Mouse (Mus musculus) liver, adult 2 months (tissue): Measurements from ENCODE around the gene Gm2174. TPM values are rescaled to one million over a fixed set of nuclear protein-coding genes. Genes with fewer than 3 reads are reported as not detected.

Experiments used
- DNase-seq: peaks from one replicate; pipeline ENCODE4 v3.0.0-alpha.2; 2011; ENCODE audit warnings: low read depth, low spot score; ENCODE audit errors: extremely low read depth
- H3K27ac ChIP-seq: fragments of 200-500 bp; replicated peaks from 2 replicates; pipeline ENCODE4 v1.5.1; 2012; ENCODE audit warnings: low read depth, mild to moderate bottlenecking, control low read depth, inconsistent platforms, low read length; ENCODE audit not compliant: insufficient read depth
- H3K27me3 ChIP-seq: fragments of 200-500 bp; 2 replicates; pipeline ENCODE4 v1.6.1; 2012; ENCODE audit warnings: mild to moderate bottlenecking, moderate library complexity, low read length, inconsistent platforms; ENCODE audit not compliant: control insufficient read depth, insufficient read depth
- H3K36me3 ChIP-seq: fragments of 200-500 bp; 2 replicates; pipeline ENCODE4 v1.6.1; 2012; ENCODE audit warnings: low read length, inconsistent platforms; ENCODE audit not compliant: control insufficient read depth, insufficient read depth
- H3K4me1 ChIP-seq: fragments of 200-500 bp; 2 replicates; pipeline ENCODE4 v1.6.1; 2011; ENCODE audit warnings: low read length; ENCODE audit not compliant: control insufficient read depth, insufficient read depth
- H3K4me3 ChIP-seq: fragments of 200-500 bp; 2 replicates; pipeline ENCODE4 v1.5.1; 2011; ENCODE audit warnings: low read depth, mild to moderate bottlenecking, control low read depth, low read length, moderate library complexity; ENCODE audit not compliant: insufficient read depth
- H3K79me2 ChIP-seq: fragments of 200-500 bp; 2 replicates; pipeline ENCODE4 v1.6.1; 2012; ENCODE audit warnings: inconsistent platforms, mild to moderate bottlenecking, low read length, moderate library complexity; ENCODE audit not compliant: control insufficient read depth, insufficient read depth
- H3K9ac ChIP-seq: fragments of 200-500 bp; 2 replicates; pipeline ENCODE4 v1.6.1; 2012; ENCODE audit warnings: low read depth, mild to moderate bottlenecking, control low read depth, inconsistent platforms, low read length
- CTCF ChIP-seq: fragments of 200-500 bp; IDR thresholded peaks from 2 replicates; pipeline ENCODE4 v1.5.1; 2011; ENCODE audit warnings: low read depth, low read length, control low read depth
- POLR2A ChIP-seq: fragments of 200-500 bp; IDR thresholded peaks from 2 replicates; pipeline ENCODE4 v1.6.1; 2011; ENCODE audit warnings: low read length, control low read depth; ENCODE audit not compliant: insufficient read depth; ENCODE audit errors: extremely low read depth
- WGBS: fragments of 180-500 bp; shearing (Covaris S2); methylation state at CpG from one replicate; pipeline ENCODE4 v1.1.7; 2018; 5-methylcytosine and 5-hydroxymethylcytosine counted together
- polyA plus RNA-seq: library from polyadenylated mRNA; depleted of rRNA; stranded (reverse); fragments of >200 nt; gene quantifications from 2 replicates; pipeline ENCODE4 v1.2.3, GENCODE M21; 2012
- total RNA-seq: library from RNA; depleted of rRNA; stranded (reverse); fragments of >200 nt; gene quantifications from 2 replicates; pipeline ENCODE4 v1.2.3, GENCODE M21; 2014

Gm2174 gene
- total and polyA plus RNA-seq, 2 experiments, result not detected

GRCm38 (mm10) chrX:56430601-56431000 lies 17.2 kb upstream of the Gm2174 start:
- Histone ChIP-seq H3K36me3 (no peaks in the 10 kb centered on the region), H3K27me3 (no peaks in the 10 kb centered on the region), H3K79me2 (no peaks in the 10 kb centered on the region), H3K4me3 (no peak overlapping the region), H3K27ac (no peak overlapping the region), H3K9ac (no peak overlapping the region), H3K4me1 (no peaks in the 10 kb centered on the region)
- whole genome bisulfite sequencing, result 68% methylated on average over 2 of the region's 2 CpGs
- DNase-seq, result no peak
- no peak for TF ChIP-seq POLR2A
- no peak for TF ChIP-seq CTCF

GRCm38 (mm10) chrX:56435758-56436283 lies 11.9 kb upstream of the Gm2174 start:
- H3K4me3 ChIP-seq, result no peak overlapping the region
- H3K36me3 ChIP-seq, result no peaks in the 10 kb centered on the region
- H3K27me3 ChIP-seq, result no peaks in the 10 kb centered on the region
- H3K9ac ChIP-seq, result no peak overlapping the region
- H3K27ac ChIP-seq, result no peak overlapping the region
- TF ChIP-seq CTCF (no peak), POLR2A (no peak)
- H3K79me2 ChIP-seq, result no peaks in the 10 kb centered on the region
- WGBS, result 76% methylated on average over 7 of the region's 7 CpGs
- H3K4me1 ChIP-seq, result no peaks in the 10 kb centered on the region
- no peak for DNase-seq

DNA sequence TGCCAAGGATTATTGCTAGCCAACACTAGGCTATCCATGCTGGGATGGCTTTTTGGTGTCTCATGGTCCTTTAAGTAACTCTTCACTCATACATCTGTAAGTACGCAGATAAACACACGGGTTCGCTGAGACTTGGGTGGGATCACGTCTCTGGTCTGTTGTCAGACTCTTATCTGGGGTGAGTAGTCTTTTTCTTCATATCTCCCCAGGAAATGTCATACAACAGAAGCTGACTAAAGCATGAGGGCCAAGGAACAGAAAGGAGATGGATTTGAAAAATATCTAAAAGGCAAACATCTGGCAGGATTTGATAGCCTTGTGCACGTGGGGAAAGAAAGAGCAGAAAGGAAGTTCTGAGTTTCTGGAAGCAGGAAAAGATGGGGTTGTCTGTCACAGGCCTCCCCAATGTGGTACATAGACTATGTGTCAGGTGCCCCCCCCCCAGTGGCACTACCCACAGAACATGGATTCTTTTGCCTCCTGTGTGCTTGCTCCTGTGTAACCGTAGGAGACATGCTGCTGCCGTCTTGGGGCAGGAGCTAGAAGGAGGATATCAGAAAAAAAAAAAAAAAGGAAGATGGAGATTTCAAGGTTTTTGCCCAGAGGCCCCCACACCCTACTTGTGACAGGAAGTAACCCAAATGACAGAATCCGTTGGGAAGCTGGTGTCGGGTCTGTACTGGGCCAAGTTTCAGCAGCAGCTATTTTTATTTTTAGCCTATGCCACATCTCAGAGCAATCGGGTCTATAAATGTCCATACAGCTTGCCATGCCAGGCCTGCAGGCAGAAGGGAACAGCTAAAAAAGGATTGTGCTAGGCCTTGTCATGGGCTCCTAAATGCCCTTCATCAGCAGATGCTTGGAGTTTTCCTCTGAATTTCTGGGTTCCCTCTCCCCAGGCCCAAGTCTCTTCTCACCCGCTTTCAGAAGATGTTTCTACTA lies 1.0 kb upstream of the Gm2174 start:
- Histone ChIP-seq H3K27me3 (no peaks in the 10 kb centered on the region), H3K79me2 (no peaks in the 10 kb centered on the region), H3K27ac (no peak overlapping the region), H3K9ac (no peak overlapping the region), H3K4me3 (no peak overlapping the region), H3K36me3 (no peaks in the 10 kb centered on the region), H3K4me1 (no peaks in the 10 kb centered on the region)
- TF ChIP-seq CTCF (no peak), POLR2A (no peak)
- no peak for DNase-seq
- WGBS, result 64% methylated on average over 11 of the region's 11 CpGs

GRCm38 (mm10) chrX:56454671-56455371 lies 7.1 kb downstream of the Gm2174 start, which contains the start of gene Ints6l:
TSS of gene Ints6l (plus strand) at chrX:56454857.
- no peaks in the 10 kb centered on the region for H3K79me2 ChIP-seq
- no peaks in the 10 kb centered on the region for H3K27me3 ChIP-seq
- H3K36me3 ChIP-seq, result no peaks in the 10 kb centered on the region
- peak within 1 kb of the TSS; percentile 36 for H3K27ac ChIP-seq
- H3K4me3 ChIP-seq, result peak within 1 kb of the TSS; percentile 62
- peak within 1 kb of the TSS; percentile 83 for H3K9ac ChIP-seq
- TF ChIP-seq POLR2A, result peak; percentile 67
- no peak for TF ChIP-seq CTCF
- H3K4me1 ChIP-seq, result no peaks in the 10 kb centered on the region; the same call in 1 of the 2 replicates
- WGBS, result 5% methylated on average over 18 of the region's 22 CpGs
- peak; percentile 69 for DNase-seq

DNA sequence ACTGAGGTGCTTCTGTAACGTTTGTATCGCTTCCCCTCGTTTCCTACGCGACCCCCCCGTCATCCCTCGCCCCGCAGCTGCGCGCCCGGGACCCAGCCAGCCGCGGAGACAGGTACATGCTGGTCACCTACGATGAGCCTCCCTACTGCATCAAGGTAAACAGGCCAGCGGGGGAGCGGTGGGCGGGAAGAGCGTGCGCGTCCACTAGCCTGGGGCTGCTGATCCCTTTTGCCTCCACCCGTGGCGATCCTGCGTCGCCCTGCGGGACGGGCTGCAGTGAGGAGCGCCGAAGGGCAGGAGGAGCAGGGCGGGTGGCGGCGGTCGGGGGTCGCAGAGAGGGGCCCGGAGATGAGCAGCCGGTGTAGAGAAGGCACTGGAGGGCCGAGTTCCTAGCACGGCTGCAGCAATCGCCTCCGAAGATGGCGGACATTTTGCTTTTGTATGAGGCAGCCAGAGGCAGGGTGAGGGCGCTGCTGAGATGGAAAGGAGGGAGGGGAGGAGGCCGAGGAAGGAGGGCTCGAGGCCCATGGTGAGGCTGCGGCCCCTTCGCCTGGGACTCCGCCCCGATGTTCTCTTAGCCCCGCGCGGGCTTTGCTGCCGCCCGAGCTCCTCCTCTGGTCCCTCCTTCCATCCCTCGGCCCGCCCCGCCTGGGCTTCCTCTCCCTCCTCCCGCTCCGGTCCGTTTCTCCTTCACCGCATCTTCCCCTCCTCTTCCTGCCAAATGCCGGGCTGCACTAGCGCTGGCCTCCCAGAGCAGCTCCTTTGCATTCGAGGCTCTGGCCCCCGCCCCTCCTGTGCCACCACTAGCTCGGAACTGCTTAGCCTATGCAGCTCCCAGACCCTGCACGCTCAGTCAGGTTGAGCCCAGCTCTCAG lies 7.8 kb downstream of the Gm2174 start:
- no peaks in the 10 kb centered on the region; the same call in 1 of the 2 replicates for H3K4me1 ChIP-seq
- under 1% methylated on average over 47 of the region's 65 CpGs for WGBS
- peak overlapping the region; percentile 83 for H3K9ac ChIP-seq
- no peak for TF ChIP-seq POLR2A
- no peak for TF ChIP-seq CTCF
- DNase-seq, result peak; percentile 52
- peak overlapping the region; percentile 62 for H3K4me3 ChIP-seq
- H3K27ac ChIP-seq, result peak overlapping the region; percentile 36
- H3K36me3 ChIP-seq, result no peaks in the 10 kb centered on the region
- H3K79me2 ChIP-seq, result no peaks in the 10 kb centered on the region
- H3K27me3 ChIP-seq, result no peaks in the 10 kb centered on the region
